Mouse (Mus musculus) left cerebral cortex, postnatal 10 days (tissue): ENCODE data around the gene Abca8b. TPM values are rescaled to one million over a fixed set of nuclear protein-coding genes. Genes with fewer than 3 reads are reported as not detected.

ENCODE experiments used
- DNase-seq, 2 experiments: peaks; one replicate each; pipeline ENCODE4 v3.0.0; 2021 to 2022; ENCODE audit warnings: low spot score in 2 of 2, mixed read lengths in 1 of 2; ENCODE audit errors: extremely low spot score in 1 of 2
- intact Hi-C: fragments of 180-260 bp; cut with DNase I; formaldehyde crosslinking; loops from one replicate; pipeline ENCODE4 v1.15.1; 2025
- total RNA-seq, 2 experiments: library from RNA; stranded (reverse); gene quantifications; 2 replicates each; pipeline ENCODE4 v1.2.3; 2021

The Abca8b gene
- total RNA-seq, 2 experiments from 2014 or later = 7.4 to 7.8 TPM

DNA sequence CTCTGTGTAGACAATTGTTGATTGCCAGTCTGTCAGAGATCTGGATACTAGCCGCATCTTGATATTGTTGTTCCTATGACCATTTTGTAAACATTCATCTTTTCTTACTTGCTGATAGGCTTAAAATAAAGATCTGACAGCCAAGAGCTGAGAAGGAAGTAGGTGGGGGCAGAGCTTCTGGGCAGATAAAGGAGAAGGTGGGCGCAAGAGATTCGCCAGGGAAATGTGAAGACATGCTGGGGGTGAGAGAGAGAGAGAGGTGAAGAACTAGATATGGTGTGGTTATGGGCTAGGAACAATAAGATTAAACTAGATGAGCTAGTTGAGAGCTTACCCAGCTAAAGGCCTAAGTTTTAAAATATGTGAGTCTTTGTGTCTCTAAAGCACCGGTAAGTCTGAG, 106.0 kb downstream of the Abca8b start:
- DNase-seq = no peak
- intact Hi-C loops = no loop called here

DNA sequence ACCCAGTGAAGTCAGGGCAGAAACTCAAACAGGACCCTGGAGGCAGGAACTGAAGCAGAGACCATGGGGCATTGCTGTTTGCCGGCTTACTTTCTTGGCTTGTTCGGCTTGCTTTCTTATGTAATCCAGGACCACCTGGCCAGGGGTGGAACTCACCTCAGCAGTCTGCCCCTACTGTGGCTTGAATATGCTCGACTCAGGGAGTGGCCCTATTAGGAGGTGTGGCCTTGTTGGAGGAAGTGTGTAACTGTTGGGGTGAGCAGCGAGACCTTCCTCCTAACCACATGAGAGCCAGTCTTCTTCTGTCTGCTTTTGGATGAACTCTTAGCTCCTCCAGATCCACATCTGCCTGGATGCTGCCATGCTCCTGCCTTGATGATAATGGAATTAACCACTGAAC, 108.9 kb downstream of the Abca8b start:
- intact Hi-C loops = no loop called here
- DNase-seq = no peak

DNA sequence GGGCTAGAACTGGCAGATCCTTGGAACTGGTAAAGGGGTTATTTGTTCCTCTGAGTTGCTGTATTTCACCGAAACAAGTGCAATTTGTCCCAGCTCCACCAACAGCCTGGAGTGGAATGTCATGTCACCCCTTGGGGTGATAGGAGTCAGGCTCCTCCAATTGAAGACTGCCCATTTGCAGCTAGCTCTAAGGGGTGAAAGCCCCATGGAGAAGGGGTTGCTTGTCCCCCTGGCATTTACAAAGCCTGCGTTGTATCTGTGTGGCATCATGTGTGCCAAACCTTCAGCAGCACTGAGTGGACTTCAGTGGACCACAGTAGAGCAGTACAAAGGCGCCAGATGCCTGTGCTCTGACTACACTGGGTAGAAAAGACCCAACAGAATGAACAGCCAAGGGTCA, 110.1 kb downstream of the Abca8b start:
- no peak for DNase-seq
- intact Hi-C loops = no loop called here

DNA sequence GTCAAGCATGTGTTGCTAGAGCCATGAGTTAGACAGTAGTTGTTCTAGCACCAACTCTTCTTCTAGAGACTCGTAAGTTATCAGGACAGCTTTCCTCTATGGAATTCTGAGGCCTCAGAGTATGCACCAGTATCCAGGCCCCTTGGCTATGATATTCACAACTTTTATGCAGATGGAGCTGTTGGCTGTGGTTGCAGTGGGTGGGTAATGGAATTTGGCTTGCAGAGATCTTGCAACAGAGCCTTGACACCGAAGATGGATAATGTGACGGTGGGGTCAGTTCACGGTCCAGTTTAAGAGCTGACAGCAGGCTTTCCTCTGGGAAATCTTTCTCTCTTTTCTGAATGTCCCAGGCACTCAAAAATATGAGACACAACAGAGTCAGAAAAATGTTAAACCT, 110.8 kb downstream of the Abca8b start:
- no peak for DNase-seq
- intact Hi-C loops = no loop called here

- DNase-seq = no peak
- intact Hi-C loops = no loop called here
These were observed 111.5 kb downstream of the Abca8b start for GRCm38 (mm10) chr11:109884126-109884525.

Other genes with a start within 250 kb of the Abca8b start
- not detected for gene 1700012B07Rik, start 167.8 kb downstream of the Abca8b start, total RNA-seq
- gene Abca8a, start 100.1 kb upstream of the Abca8b start, total RNA-seq = 1 to 10 TPM; 7.4 to 9.7 TPM
- 1 to 10 TPM; 8.0 to 8.1 TPM for gene Abca9, start 172.4 kb upstream of the Abca8b start, total RNA-seq